In genomic region chr13:98290719-98291118, GRCm38 (mm10) we compare ENCODE assay signal across 1 mouse cellular context.
TF ChIP-seq lines count a peak whose summit lies in the region.

No protein-coding gene starts in this region.

TF ChIP-seq in CH12.LX, 34 proteins besides CTCF, POLR2A, EP300 and RAD21:
- TF ChIP-seq UBTF (IDR thresholded peaks at IDR 0.05; ENCODE audit: low read depth, low read length), result no peak
- no peak for TF ChIP-seq NELFE (IDR thresholded peaks at IDR 0.05; ENCODE audit: low read depth, low read length)
- no peak for TF ChIP-seq USF1 (IDR thresholded peaks at IDR 0.05; ENCODE audit: low read depth, low read length)
- no peak for TF ChIP-seq PAX5 (IDR thresholded peaks at IDR 0.05; ENCODE audit: low read length)
- TF ChIP-seq CHD2 (IDR thresholded peaks at IDR 0.05; ENCODE audit: low read length), result no peak
- no peak for TF ChIP-seq ZMIZ1 (IDR thresholded peaks at IDR 0.05; ENCODE audit: low read depth, low read length)
- no peak for TF ChIP-seq NRF1 (IDR thresholded peaks at IDR 0.05; ENCODE audit: low read depth, low read length)
- no peak for TF ChIP-seq RCOR1 (conservative IDR thresholded peaks at IDR 0.05; ENCODE audit: low read depth, low read length)
- TF ChIP-seq SIN3A (IDR thresholded peaks at IDR 0.05; ENCODE audit: low read length), result no peak
- no peak for TF ChIP-seq ELF1 (IDR thresholded peaks at IDR 0.05; ENCODE audit: low read depth, low read length)
- no peak for TF ChIP-seq CHD1 (IDR thresholded peaks at IDR 0.05; ENCODE audit: low read depth, low read length)
- TF ChIP-seq ETS1 (conservative IDR thresholded peaks at IDR 0.05; ENCODE audit: low read depth, low read length), result no peak
- no peak for TF ChIP-seq ZNF384 (IDR thresholded peaks at IDR 0.05; ENCODE audit: low read depth, low read length)
- no peak for TF ChIP-seq MXI1 (IDR thresholded peaks at IDR 0.05; ENCODE audit: low read depth, low read length)
- no peak for TF ChIP-seq TBP (conservative IDR thresholded peaks at IDR 0.05; ENCODE audit: low read depth, low read length)
- no peak for TF ChIP-seq GABPA (IDR thresholded peaks at IDR 0.05; ENCODE audit: insufficient replicate concordance, low read depth, low read length)
